Mouse (Mus musculus) large intestine, adult 2 months (tissue): Measurements from ENCODE around the gene Cfap61. TPM values are rescaled to one million over a fixed set of nuclear protein-coding genes. Genes with fewer than 3 reads are reported as not detected.

Experiments used
- DNase-seq: peaks from one replicate; pipeline ENCODE4 v3.0.0-alpha.2; 2012; ENCODE audit warnings: low read depth, low spot score
- WGBS: fragments of 180-500 bp; shearing (Covaris S2); methylation state at CpG from one replicate; pipeline ENCODE4 v1.1.7; 2018; 5-methylcytosine and 5-hydroxymethylcytosine counted together
- polyA plus RNA-seq: library from polyadenylated mRNA; depleted of rRNA; stranded (reverse); fragments of >200 nt; gene quantifications from 2 replicates; pipeline ENCODE4 v1.2.3, GENCODE M21; 2012

Gene Cfap61
- polyA plus RNA-seq, 1 experiment = 0.17 TPM

DNA sequence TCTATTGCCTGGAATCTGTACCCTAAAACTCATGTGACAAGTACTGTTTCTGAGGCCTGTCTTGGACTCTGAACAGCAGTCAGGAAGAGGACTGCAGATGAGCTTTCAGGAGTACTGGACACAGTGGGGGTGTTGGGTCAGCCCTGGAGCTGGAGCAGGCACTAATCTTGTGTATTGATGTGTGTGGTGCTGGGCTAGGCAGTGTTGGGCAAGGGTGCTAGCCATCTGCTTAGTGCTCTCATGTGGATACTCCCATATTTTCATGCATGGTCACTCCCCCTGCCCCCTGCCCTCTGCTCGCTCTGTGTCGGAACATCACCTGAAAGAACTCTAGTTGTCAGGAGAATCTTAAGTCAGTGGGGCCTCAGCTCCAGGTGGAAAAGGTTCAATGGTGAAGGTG, 309.5 kb downstream of the Cfap61 start:
- WGBS = 99% methylated on average over 2 of the region's 2 CpGs
- no peak for DNase-seq

DNA sequence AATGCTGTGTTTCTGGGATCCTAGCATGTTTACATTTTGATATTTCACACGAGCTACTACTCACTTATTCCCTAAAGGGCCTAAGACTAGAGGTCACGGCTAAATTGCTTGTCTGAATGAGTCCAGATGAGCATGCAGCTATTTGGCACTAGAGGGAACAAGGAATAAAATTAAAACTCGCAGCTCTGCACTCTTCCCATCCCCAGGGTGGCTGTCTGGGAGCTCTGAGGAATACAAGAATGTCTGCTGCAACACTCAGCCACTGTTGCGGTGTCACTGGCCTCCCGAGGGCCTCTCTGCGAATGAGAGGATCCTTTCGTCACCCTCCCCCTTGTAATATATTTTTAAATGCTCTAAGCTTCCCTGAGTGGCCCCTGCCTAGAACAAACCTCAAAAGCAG, 310.8 kb downstream of the Cfap61 start:
- 77% methylated on average over 7 of the region's 7 CpGs for WGBS
- no peak for DNase-seq

DNA sequence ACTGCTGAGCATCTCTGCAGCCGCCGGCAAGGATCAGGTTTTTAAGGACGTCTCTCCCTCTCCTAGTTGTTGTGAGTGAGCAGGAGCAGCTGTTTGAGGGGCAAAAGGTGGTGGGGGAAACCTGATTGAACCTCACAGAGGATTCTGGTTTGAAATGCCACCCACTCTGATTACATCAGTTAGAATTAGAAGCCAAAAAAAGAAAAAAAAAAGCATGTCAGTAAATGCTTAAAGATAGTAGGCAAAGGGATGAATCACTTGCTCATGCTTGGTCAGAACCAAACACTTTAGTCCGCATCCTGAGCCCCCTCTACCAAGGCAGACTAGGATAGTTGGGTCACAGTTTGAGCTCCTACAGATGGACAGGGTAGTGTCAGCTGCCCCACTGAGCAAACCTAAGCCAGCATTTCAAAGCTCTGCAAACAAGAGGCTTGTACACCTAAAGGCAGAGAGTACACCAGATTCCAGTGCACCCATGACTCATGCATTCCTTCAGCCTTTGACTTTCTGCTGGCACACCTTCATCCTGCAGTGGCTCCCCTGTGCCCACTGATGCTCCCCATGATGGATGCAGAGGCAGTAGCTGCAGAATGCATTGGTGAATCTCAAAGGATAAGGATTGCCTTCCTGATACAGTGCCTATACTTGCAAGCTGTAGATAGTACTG, 312.0 kb downstream of the Cfap61 start:
- WGBS = 86% methylated on average over 4 of the region's 4 CpGs
- no peak for DNase-seq

DNA sequence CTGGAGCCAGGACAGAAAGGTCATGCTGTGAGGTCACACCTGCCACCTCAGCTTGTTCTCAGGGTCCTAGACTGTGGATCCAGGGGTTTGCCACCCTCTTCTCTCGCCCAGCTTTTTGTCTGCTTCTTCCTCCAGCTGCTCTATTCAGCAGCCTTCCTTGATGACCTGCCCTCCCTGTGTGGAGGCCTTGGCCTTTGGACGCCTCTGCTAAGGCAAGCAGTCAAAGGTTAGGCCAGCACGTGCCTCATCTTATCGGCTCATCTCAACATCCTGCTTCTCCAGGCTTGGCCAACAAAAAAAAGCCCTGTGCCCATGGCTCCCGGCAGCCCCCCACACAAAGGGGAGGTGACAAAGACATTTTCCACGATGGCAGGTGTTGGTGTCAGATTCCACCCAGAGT, 313.0 kb downstream of the Cfap61 start:
- 62% methylated on average over 6 of the region's 6 CpGs for WGBS

DNA sequence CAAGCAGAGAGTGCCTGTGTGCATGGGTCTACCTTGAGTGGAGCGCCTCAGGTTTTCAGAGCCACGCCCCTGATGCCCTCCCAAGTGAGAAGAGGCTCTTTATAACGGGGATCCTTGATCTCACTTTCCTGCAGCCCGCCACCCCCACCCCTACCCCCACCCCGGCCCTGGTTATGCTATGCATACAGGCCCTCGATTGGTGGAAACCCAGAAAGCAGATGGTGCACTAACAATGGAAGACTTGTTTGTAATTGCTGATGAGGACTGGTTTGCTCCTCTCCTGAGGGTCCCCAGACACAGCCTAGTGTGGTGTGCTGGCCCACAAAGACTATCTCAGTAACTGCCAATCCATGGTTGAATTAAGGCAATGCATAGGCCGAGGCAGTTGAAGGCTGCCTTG, 314.4 kb downstream of the Cfap61 start:
- 95% methylated on average over 7 of the region's 7 CpGs for whole genome bisulfite sequencing
- DNase-seq = no peak

More for the DNA sequence above, 313.0 kb downstream of the Cfap61 start:
- no peak for DNase-seq

DNA sequence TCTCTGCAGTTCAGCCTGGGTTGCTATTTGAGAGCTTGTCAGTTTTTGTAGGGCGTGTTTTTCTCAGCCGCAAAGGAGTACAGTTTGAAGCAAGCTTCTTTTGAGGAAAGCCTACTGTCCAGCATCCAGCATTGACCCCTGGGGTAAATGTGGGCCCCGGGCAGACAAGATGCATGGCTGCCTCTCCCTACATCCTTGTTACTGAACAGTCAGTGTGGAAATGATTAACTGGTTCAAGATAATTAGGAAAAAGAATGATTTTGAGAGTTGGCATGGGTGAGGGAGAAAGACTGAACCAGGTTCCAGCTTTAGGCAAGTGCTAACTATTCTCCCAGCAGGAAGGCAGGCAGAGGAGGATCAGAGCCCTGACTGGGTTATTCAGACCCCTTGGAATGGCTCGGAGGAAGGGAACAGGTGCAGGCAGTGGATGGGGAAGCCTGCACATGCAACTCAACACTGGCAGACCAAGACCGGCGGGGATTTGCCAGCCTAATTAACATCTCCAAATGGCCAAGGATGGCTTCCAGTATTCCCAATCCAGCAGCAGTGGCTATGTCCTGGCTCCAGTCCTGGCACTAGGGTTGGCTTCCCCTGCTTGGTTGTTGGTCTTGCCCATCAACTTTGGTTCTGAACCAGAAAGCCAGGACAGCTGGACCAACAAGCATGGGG, 315.8 kb downstream of the Cfap61 start:
- no peak for DNase-seq
- WGBS = 91% methylated on average over 6 of the region's 6 CpGs

DNA sequence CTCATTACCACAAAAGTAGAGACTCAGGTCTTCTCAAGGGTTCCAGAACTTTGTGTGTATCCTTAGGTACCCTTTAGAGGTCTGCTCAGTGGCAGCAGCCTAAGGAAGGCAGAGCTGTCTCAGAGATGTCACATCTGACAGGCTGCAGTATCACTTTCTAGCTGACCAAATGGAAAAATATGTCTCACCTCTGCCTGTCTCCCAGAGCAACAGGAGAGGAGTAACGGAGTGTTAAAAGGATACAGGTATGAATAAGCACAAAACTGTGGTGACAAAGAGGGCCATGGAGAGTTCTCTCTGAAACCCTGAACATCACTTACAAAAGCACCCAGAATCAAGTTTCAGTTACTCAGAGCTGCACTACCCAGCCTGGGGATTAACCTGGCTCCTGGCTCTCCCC, 319.8 kb downstream of the Cfap61 start:
- WGBS = 85% methylated on average over 1 of the region's 1 CpGs
- DNase-seq = no peak

DNA sequence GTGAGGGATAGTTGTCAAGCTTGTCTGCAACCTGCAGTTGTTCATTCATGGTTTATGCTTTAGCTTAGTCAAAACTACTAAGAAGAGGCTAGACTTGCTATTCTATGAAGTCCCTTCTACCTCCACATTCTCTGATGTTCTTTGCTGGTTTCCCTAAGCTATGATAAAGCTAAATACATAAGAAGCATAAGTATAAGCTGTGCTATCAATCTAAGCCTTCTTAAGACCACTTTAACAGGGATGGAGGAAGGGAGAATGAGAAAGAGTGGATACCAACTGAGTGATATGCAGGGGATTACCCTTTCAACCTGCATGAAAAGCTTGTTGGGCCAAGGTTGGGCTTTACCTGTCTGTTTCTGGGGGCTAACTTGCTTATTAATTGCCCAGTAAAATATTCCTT, 321.1 kb downstream of the Cfap61 start:
- no peak for DNase-seq

DNA sequence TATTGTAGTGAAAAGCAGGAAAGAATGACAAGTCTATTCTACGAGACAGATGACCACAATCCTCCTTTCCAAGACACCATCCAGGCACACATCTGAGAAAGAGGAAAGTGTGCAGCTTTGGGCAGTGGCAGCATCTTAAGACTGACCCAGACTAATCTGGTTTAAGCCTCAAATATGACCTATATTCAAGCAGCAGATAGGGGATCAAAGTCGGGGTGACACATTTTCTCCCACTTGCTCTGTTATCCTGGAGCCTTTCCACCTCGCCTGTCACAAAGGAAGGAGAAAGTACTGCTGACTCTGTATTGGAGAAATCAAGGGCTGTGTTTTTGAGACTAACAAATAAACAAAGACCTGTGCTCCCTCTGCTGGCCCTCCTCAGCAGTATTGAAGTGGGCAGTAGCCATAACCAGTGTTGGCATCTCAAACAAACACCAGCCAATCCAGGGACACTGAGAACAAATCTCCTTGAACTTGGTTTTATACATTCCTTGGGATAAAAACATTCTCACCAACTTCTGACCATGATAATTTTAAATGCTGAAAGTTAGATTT, 321.8 kb downstream of the Cfap61 start:
- WGBS = 77% methylated on average over 3 of the region's 3 CpGs
- no peak for DNase-seq

DNA sequence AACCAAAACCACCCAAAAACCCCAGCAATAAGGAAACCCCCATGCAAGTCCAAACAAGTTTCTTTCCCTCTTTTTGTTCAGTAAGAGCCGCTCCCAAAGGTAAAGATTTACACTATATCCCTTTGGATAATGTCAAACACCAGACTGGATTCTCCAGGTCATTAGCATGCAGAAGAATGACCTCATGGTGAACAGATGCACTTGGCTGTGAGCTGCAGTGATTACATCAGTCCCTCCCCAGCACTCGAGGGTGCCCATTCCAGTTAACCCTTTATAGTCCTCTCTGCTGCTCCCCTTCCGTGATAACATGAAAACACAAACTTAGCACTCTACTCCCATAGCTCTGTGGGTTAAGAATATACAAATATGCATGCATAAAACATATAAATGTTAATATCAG, 322.5 kb downstream of the Cfap61 start:
- no peak for DNase-seq
- 38% methylated on average over 3 of the region's 3 CpGs for WGBS

DNA sequence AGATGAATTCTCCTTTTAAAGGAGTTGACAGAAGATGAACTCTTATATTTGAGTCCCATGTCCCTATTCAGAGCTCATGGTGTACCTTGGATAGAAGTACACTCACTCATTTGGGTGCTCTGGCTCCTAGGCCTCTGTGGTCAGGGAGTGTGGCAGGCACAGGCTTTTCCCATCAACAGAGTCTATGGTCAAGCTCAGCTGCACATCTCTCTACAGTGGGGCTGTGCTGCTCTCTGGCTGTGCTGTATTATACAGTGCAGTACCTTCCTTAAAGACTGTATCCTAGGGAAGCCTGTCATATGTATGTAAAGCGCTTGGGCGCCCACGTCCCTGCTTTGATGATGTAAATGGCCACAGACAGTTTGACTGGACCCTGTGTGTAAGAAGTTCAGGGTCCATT, 323.0 kb downstream of the Cfap61 start:
- 91% methylated on average over 3 of the region's 3 CpGs for WGBS

DNA sequence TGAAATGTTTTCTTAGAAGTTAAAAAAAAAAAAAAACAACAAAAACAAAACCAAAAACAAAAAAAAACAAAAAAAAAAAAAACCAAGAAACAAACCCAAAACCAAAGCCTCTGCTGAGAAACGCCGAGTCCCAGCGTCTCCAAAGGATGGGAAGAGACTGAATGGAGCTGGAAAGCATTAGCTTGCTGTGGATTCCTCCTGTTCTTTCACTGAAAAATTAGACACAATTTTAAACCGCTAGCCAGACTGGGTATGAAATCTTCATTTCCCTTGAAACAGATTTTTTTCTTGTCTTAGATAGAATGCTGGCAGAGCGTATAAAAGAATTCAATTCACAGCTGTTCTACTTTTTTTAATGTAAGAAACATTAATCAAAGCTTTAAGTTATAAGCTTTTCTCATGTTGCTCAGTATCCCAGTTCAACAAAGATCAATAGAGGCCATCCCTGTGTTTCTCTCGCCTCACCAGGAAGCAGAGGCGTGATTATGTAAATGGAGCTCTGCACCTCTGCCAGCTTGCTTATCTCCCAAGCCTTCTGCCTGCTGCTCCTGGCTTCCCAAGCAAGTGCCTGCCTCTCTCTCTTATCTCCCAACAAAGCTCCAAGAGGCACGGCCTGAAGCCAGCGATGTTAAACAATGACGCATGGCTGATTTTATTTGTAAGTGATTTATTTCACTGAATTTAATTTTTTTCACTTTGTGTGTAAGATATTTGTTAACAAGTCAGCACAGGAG, 324.3 kb downstream of the Cfap61 start:
- 59% methylated on average over 10 of the region's 10 CpGs for WGBS
- DNase-seq = no peak

More for the DNA sequence above, 323.0 kb downstream of the Cfap61 start:
- DNase-seq = no peak

DNA sequence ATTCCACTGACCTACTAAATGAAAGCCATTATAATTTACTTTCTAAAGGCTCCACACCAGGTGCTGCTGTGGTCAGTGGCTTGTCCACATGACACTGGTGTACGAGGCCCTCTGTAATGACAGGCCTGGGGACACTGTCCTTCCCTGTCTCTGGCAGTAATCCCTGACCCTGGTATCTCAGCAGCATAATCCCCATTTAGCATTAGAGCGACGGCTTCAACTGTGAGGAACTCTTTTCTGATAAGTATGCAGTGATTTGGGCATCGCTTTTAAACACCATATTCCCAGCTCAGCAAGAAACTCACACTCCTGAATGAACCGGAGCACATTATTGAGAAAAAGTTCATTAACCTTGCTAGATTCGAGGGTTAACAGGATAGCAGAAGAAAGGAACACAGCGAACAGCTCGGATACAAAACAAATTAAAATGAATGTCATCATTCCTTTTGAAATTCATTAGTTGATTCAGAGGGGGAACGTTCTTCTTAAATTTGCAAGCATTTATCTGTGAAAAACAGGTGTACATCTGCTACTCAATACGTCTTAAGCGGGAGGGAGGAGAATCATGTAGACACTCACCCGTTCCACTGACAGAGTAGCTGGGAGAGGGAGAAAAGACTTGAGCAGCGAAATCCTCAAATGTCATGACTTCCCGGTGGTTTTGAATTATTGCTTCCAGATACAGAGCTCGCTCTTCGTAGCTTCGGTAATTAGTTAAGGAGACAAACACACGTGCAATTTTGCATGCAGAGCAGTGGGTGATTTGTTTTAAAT, 325.4 kb downstream of the Cfap61 start:
- WGBS = 84% methylated on average over 18 of the region's 18 CpGs
- DNase-seq = no peak

DNA sequence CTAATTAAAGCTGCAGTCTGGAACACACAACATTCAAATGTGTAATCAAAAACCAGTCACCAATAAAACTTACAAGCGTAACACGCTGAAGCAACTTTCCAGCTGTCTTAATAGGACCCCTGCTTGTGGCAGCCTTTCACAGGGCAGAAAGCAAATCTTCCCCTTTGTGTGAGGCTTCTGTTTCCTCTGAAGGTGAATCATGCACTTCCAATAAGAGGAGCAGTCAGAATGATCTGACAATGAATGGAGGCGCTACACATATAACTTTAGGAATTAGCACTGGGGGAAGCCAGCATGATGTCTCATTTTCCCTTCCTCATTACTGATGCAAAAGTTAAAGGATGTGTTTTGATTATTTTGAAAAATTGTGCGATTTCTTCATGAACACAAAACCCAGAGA, 326.6 kb downstream of the Cfap61 start:
- 89% methylated on average over 4 of the region's 4 CpGs for WGBS

DNA sequence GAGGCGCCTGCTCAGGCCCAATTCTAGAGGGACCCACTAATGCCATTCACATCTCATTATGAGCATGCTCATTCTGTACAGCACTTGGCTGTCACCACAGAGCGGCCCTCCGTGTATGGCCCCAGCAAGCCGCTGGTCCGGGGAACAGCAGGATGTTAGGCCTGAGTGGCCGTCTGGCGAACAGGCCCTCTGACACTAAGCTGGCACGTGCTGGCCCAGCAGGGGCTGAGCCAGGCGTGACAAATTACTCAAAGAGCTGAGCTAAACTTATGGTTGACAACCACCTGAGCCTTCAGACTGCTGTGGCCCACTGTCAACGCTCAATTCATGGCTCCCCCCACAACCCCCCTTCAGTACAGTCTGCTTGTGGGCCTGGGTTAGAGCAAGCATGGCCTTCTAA, 327.6 kb downstream of the Cfap61 start:
- no peak for DNase-seq
- WGBS = 82% methylated on average over 10 of the region's 10 CpGs

More for the DNA sequence above, 326.6 kb downstream of the Cfap61 start:
- DNase-seq = no peak

DNA sequence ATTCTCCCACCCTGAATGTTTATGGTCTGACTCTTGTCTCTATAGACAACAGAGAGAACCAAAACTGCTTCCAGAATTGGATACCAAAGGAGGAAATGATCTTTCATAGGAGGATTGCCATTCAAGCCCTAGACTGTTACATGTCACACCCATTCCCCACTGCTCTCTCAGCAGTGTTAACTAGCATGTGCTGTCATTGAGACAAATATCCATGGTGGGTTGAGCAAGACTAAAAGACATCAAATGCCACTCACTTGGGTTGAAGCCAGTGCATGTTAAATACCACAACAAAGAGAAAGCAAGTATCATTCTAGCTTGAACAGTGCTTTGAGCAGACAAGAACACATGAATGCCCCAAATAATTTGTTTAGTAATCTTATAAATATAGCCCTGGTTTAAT, 328.4 kb downstream of the Cfap61 start:
- DNase-seq = no peak
